Mouse (Mus musculus): Measurements from ENCODE around the gene Clec12b. TPM values are rescaled to one million over a fixed set of nuclear protein-coding genes. Genes with fewer than 3 reads are reported as not detected.

Gene Clec12b
- total and polyA plus RNA-seq, 3 experiments: not detected

GRCm38 (mm10) chr6:129331610-129332009 is 54.1 kb downstream of the Clec12b start, which contains the start of gene 4922502D21Rik:
Gene 4922502D21Rik (minus strand): TSS chr6:129331796.
- no peak for DNase-seq (ENCODE audit: extremely low read depth)
- Histone ChIP-seq H3K79me2 (replicated peaks; ENCODE audit: control insufficient read depth, extremely low read depth, insufficient read depth, poor library complexity, severe bottlenecking) (no peaks in the 10 kb centered on the region), H3K27me3 (replicated peaks) (no peaks in the 10 kb centered on the region), H3K4me1 (ENCODE audit: control insufficient read depth in 1 of 2, insufficient read depth in 2 of 2) (peaks cover 5 to 40% of the 10 kb centered on the region in 2 experiments; a peak in 3 of 4 replicates), H3K4me2 (ENCODE audit: insufficient read depth, low read depth, poor library complexity, severe bottlenecking) (peak within 1 kb of the TSS; percentile 48), H3K9ac (ENCODE audit: insufficient read depth, low read depth) (peak within 1 kb of the TSS; percentile 35; the same call in 1 of the 2 replicates), H3K4me3 (replicated peaks in 1 of 3; ENCODE audit: low read depth in 2 of 3, low read length in 2 of 3, poor library complexity in 1 of 3) (peak within 1 kb of the TSS in 1 of 3 experiments; percentile 22), H3K9me3 (replicated peaks; ENCODE audit: low read length) (no peaks in the 10 kb centered on the region), H3K27ac (ENCODE audit: insufficient read depth, low read depth) (peak within 1 kb of the TSS; percentile 47; the same call in 1 of the 2 replicates), H3K36me3 (replicated peaks in 1 of 2; ENCODE audit: control insufficient read depth in 1 of 2, insufficient read depth in 1 of 2, low read length in 1 of 2) (no peaks in the 10 kb centered on the region)
- in situ Hi-C loops (cut with MboI; ENCODE audit: low pct_ligation_motif_present, low pct_unique_long_range_greater_than_20kb, low sequenced_read_pairs): loop anchor here (5.0 kb wide), 1 partner anchor 36 kb away; no protein-coding TSS in a partner anchor
- dilution Hi-C loops (cut with MboI; ENCODE audit: extremely low pct_ligation_motif_present, extremely low pct_unique_long_range_greater_than_20kb, low sequenced_read_pairs): no loop called here
- no peak for TF ChIP-seq ETS1 (conservative IDR thresholded peaks at IDR 0.05; ENCODE audit: low read depth, low read length)
- TF ChIP-seq JUND (conservative IDR thresholded peaks at IDR 0.05; ENCODE audit: low read depth, low read length): no peak
- 0 out of 2 replicates have a peak, but pooled peaks have one; percentile 35 for TF ChIP-seq POLR2A (IDR thresholded peaks at IDR 0.05; ENCODE audit: low read depth, low read length)
- TF ChIP-seq TCF12 (IDR thresholded peaks at IDR 0.05; ENCODE audit: low read depth, low read length): peak; percentile 50; the same call in 1 of the 2 replicates
- TF ChIP-seq MYC (IDR thresholded peaks at IDR 0.05; ENCODE audit: low read depth, low read length): 0 out of 2 replicates have a peak, but pooled peaks have one; percentile 55
- peak; percentile 75; the same call in 1 of the 2 replicates for TF ChIP-seq MXI1 (IDR thresholded peaks at IDR 0.05; ENCODE audit: low read depth, low read length)
- 0 out of 2 replicates have a peak, but pooled peaks have one; percentile 40 for TF ChIP-seq ELF1 (IDR thresholded peaks at IDR 0.05; ENCODE audit: low read depth, low read length)
- peak; percentile 69; the same call in 1 of the 2 replicates for TF ChIP-seq CHD1 (IDR thresholded peaks at IDR 0.05; ENCODE audit: low read depth, low read length)
- TF ChIP-seq EP300 (IDR thresholded peaks at IDR 0.05; ENCODE audit: low read length): no peak
- TF ChIP-seq BHLHE40 (IDR thresholded peaks at IDR 0.05; ENCODE audit: low read depth, low read length): 0 out of 2 replicates have a peak, but pooled peaks have one; percentile 14

DNA sequence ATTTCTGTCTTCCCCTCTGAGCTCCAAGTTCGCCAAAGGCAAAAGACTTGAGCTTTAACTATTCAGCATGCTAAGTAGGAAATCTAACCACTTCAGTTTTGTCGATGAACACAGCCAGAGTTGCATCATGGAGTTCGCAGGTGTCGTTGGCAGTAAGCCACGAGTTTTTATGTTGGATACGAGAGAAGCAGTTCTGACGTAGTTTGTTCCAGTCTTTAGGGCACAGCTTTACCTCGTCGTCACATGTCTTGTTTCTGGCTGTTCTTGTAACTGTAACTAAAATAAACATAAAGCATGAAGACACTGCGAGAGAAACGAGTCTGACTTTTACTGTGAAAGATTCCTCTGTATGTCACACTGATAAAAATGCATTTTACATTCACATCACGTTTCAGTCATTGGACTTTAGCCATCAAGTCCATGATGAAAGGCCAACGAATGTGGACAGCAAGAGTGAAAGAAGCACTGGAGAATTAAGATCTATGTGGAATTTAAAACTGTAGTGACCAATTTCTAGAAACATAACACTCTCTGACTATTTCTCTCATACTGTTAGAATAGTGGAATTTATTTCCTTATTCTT is 59.0 kb downstream of the Clec12b start:
- no peaks in the 10 kb centered on the region for H3K9me3 ChIP-seq (replicated peaks; ENCODE audit: low read length)
- H3K4me1 ChIP-seq (ENCODE audit: control insufficient read depth in 1 of 2, insufficient read depth in 2 of 2): peaks cover 0 to 33% of the 10 kb centered on the region in 2 experiments; a peak in 2 of 4 replicates
- H3K27me3 ChIP-seq (replicated peaks): no peaks in the 10 kb centered on the region
- dilution Hi-C loops (cut with MboI; ENCODE audit: extremely low pct_ligation_motif_present, extremely low pct_unique_long_range_greater_than_20kb, low sequenced_read_pairs): no loop called here
- no peaks in the 10 kb centered on the region for H3K79me2 ChIP-seq (replicated peaks; ENCODE audit: control insufficient read depth, extremely low read depth, insufficient read depth, poor library complexity, severe bottlenecking)
- peak; percentile 79 for DNase-seq (ENCODE audit: extremely low read depth)
- peak overlapping the region; percentile 78 for H3K9ac ChIP-seq (ENCODE audit: insufficient read depth, low read depth)
- H3K27ac ChIP-seq (ENCODE audit: insufficient read depth, low read depth): peak overlapping the region; percentile 92
- peak overlapping the region; percentile 89 for H3K4me2 ChIP-seq (ENCODE audit: insufficient read depth, low read depth, poor library complexity, severe bottlenecking)
- no peak overlapping the region for H3K4me3 ChIP-seq (replicated peaks in 1 of 3; ENCODE audit: low read depth in 2 of 3, low read length in 2 of 3, poor library complexity in 1 of 3)
- in situ Hi-C loops (cut with MboI; ENCODE audit: low pct_ligation_motif_present, low pct_unique_long_range_greater_than_20kb, low sequenced_read_pairs): no loop called here
- no peaks in the 10 kb centered on the region for H3K36me3 ChIP-seq (replicated peaks in 1 of 2; ENCODE audit: control insufficient read depth in 1 of 2, insufficient read depth in 1 of 2, low read length in 1 of 2)
- TF ChIP-seq POLR2AphosphoS2 (IDR thresholded peaks at IDR 0.05; ENCODE audit: low read depth, low read length) (peak; percentile 38; the same call in 1 of the 2 replicates), ZMIZ1 (IDR thresholded peaks at IDR 0.05; ENCODE audit: low read depth, low read length) (no peak; the same call in 1 of the 2 replicates), TCF12 (IDR thresholded peaks at IDR 0.05; ENCODE audit: low read depth, low read length) (peak; percentile 94), UBTF (IDR thresholded peaks at IDR 0.05; ENCODE audit: low read depth, low read length) (no peak), USF1 (IDR thresholded peaks at IDR 0.05; ENCODE audit: low read depth, low read length) (no peak), JUN (IDR thresholded peaks at IDR 0.05; ENCODE audit: insufficient read depth, low read depth, low read length) (peak; percentile 93), NELFE (IDR thresholded peaks at IDR 0.05; ENCODE audit: low read depth, low read length) (no peak; the same call in 1 of the 2 replicates), MYC (IDR thresholded peaks at IDR 0.05; ENCODE audit: low read depth, low read length) (peak; percentile 91; the same call in 1 of the 2 replicates), HCFC1 (IDR thresholded peaks at IDR 0.05; ENCODE audit: low read depth, low read length) (no peak), MAZ (IDR thresholded peaks at IDR 0.05; ENCODE audit: low read depth, low read length) (0 out of 2 replicates have a peak, but pooled peaks have one; percentile 38), PAX5 (IDR thresholded peaks at IDR 0.05; ENCODE audit: low read length) (no peak), RCOR1 (conservative IDR thresholded peaks at IDR 0.05; ENCODE audit: low read depth, low read length) (0 out of 2 replicates have a peak, but pooled peaks have one; percentile 24), SMC3 (IDR thresholded peaks at IDR 0.05; ENCODE audit: low read depth, low read length) (no peak), TBP (conservative IDR thresholded peaks at IDR 0.05; ENCODE audit: low read depth, low read length) (peak; percentile 60; the same call in 1 of the 2 replicates), JUND (conservative IDR thresholded peaks at IDR 0.05; ENCODE audit: low read depth, low read length) (peak; percentile 85), IRF4 (IDR thresholded peaks at IDR 0.05; ENCODE audit: low read depth, low read length) (peak; percentile 72), USF2 (conservative IDR thresholded peaks at IDR 0.05; ENCODE audit: low read depth, low read length) (no peak), CTCF (conservative IDR thresholded peaks at IDR 0.05 in 1 of 2, IDR thresholded peaks at IDR 0.05 in 1 of 2; ENCODE audit: low read depth in 2 of 2, low read length in 2 of 2) (no peak), KAT2A (IDR thresholded peaks at IDR 0.05; ENCODE audit: insufficient replicate concordance, low read length) (no peak), BHLHE40 (IDR thresholded peaks at IDR 0.05; ENCODE audit: low read depth, low read length) (peak; percentile 81), MXI1 (IDR thresholded peaks at IDR 0.05; ENCODE audit: low read depth, low read length) (peak; percentile 62; the same call in 1 of the 2 replicates), MEF2A (IDR thresholded peaks at IDR 0.05; ENCODE audit: borderline replicate concordance, low read depth, low read length) (peak; percentile 42; the same call in 1 of the 2 replicates), RAD21 (IDR thresholded peaks at IDR 0.05; ENCODE audit: low read depth, low read length) (no peak), ELF1 (IDR thresholded peaks at IDR 0.05; ENCODE audit: low read depth, low read length) (no peak), MAFK (IDR thresholded peaks at IDR 0.05; ENCODE audit: insufficient replicate concordance, low read length) (no peak)
